Mouse (Mus musculus) heart, postnatal 0 days (tissue): ENCODE results near the gene Ptpdc1.

Experiments used
- CTCF ChIP-seq: IDR thresholded peaks from 2 replicates; pipeline ENCODE4 v1.5.1; 2016; ENCODE audit warnings: antibody characterized with exemption, control low read depth, low read depth
- EP300 ChIP-seq: IDR thresholded peaks from 2 replicates; pipeline ENCODE4 v1.6.1; 2016; ENCODE audit warnings: antibody characterized with exemption, low read depth

- TF ChIP-seq CTCF = peak; percentile 79
- no peak for TF ChIP-seq EP300
Measured at GRCm38 (mm10) chr13:48655637-48656036, 30.2 kb upstream of the Ptpdc1 start.
